Comparison of ENCODE assay signal across 17 mouse cellular contexts in genomic region chr7:143625151-143625550, GRCm38 (mm10). TPM values are rescaled to one million over a fixed set of nuclear protein-coding genes. Genes with fewer than 3 reads are reported as not detected.
DNase-seq lines count a peak whose midpoint lies in the region; ATAC-seq lines count a peak whose summit lies in the region.
"Had no signal": no experiment of that assay in that cellular context is flagged by ENCODE, and none has a peak within 500 bp of the region (broad histone marks: within the 10 kb centered on the region; RNA-seq: fewer than 3 reads in every experiment).

No protein-coding gene starts in this region.

- H3K4me1 ChIP-seq in forebrain, embryonic 16.5 days (replicated peaks; ENCODE audit: control insufficient read depth, insufficient read depth, low read length) = no peaks in the 10 kb centered on the region
- H3K4me1 ChIP-seq: embryonic facial prominence, embryonic 13.5 days; intestine, embryonic 15.5 days; neural tube, embryonic 13.5 days; stomach, embryonic 15.5 days had no signal

- H3K27me3 ChIP-seq in forebrain, embryonic 16.5 days (replicated peaks; ENCODE audit: control insufficient read depth, insufficient read depth, low read length) = no peaks in the 10 kb centered on the region
- H3K27me3 ChIP-seq: embryonic facial prominence, embryonic 13.5 days; intestine, embryonic 15.5 days; neural tube, embryonic 13.5 days; stomach, embryonic 15.5 days had no signal

- H3K4me3 ChIP-seq in forebrain, embryonic 16.5 days (replicated peaks; ENCODE audit: low read length) = no peak overlapping the region
- H3K4me3 ChIP-seq: embryonic facial prominence, embryonic 13.5 days; intestine, embryonic 15.5 days; neural tube, embryonic 13.5 days; stomach, embryonic 15.5 days had no signal

- no peak overlapping the region for H3K4me2 ChIP-seq in forebrain, embryonic 16.5 days (ENCODE audit: low read length)
- H3K4me2 ChIP-seq: embryonic facial prominence, embryonic 13.5 days; intestine, embryonic 15.5 days; neural tube, embryonic 13.5 days; stomach, embryonic 15.5 days had no signal

- DNase-seq in thymus, postnatal 25 days = peak; percentile 5
- no peak for DNase-seq in thymus, postnatal 36 days
- peak; percentile 29 for DNase-seq in NIH3T3 (ENCODE audit: low read depth)
- DNase-seq in gastrocnemius, postnatal 14 days = no peak
- no peak for DNase-seq in kidney, adult 11 months
- DNase-seq: adrenal gland, postnatal 36 days; kidney, postnatal 25 days; layer of hippocampus, adult 9-11 months; lung, adult 18-20 months; lung, postnatal 4 days had no signal

- H3K9ac ChIP-seq in forebrain, embryonic 16.5 days (replicated peaks; ENCODE audit: low read depth, low read length) = no peak overlapping the region
- H3K9ac ChIP-seq: embryonic facial prominence, embryonic 13.5 days; intestine, embryonic 15.5 days; neural tube, embryonic 13.5 days; stomach, embryonic 15.5 days had no signal

- H3K36me3 ChIP-seq in forebrain, embryonic 16.5 days (ENCODE audit: control insufficient read depth, insufficient read depth) = no peaks in the 10 kb centered on the region
- H3K36me3 ChIP-seq: embryonic facial prominence, embryonic 13.5 days; intestine, embryonic 15.5 days; neural tube, embryonic 13.5 days; stomach, embryonic 15.5 days had no signal

- peak; percentile 22 for ATAC-seq in inflammation-experienced regulatory T-cells, adult 6 months
- no peak for ATAC-seq in forebrain, embryonic 16.5 days
- ATAC-seq: intestine, embryonic 15.5 days; midbrain, embryonic 16.5 days had no signal

- WGBS in forebrain, embryonic 16.5 days = 78% methylated on average over 5 of the region's 5 CpGs

- no peaks in the 10 kb centered on the region for H3K9me3 ChIP-seq in forebrain, embryonic 16.5 days (ENCODE audit: control insufficient read depth, low read length)
- H3K9me3 ChIP-seq: embryonic facial prominence, embryonic 13.5 days; intestine, embryonic 15.5 days; neural tube, embryonic 13.5 days; stomach, embryonic 15.5 days had no signal

- H3K27ac ChIP-seq in forebrain, embryonic 16.5 days (ENCODE audit: low read length) = no peak overlapping the region
- H3K27ac ChIP-seq: embryonic facial prominence, embryonic 13.5 days; intestine, embryonic 15.5 days; neural tube, embryonic 13.5 days; stomach, embryonic 15.5 days had no signal

- intact Hi-C loops in gastrocnemius, postnatal 14 days (cut with DNase I; ENCODE audit: low total_unique reads) = no loop called here

RNA-seq across cellular contexts. Expression of gene Tnfrsf26, which starts 3.4 kb away (rescaled TPM):
- 100 to 1,000 TPM in 2 of 3 experiments, 10 to 100 TPM in 1; 73.7 to 122 (median 117) TPM for polyA plus RNA-seq in inflammation-experienced regulatory T-cells, adult 6 months (2017; shearing (Covaris generic))
- under 1 TPM; 0.31 to 0.44 TPM for total RNA-seq in gastrocnemius, postnatal 14 days (2021)
- 0.15 TPM in 1 of 2 replicates, not detected in the other for polyA plus RNA-seq in forebrain, embryonic 16.5 days (2015; fragmentation: Nextera tagmentation; extraction: Ambion mirVana)

RNA-seq across cellular contexts. Expression of gene Tnfrsf22, which starts 24.3 kb away (rescaled TPM):
- 10 to 100 TPM in 2 of 3 experiments, 1 to 10 TPM in 1; 6.9 to 21.9 (median 16.0) TPM for polyA plus RNA-seq in inflammation-experienced regulatory T-cells, adult 6 months (2017; shearing (Covaris generic))
- total RNA-seq in gastrocnemius, postnatal 14 days (2021) = 1 to 10 TPM; 1.5 to 3.0 TPM
- polyA plus RNA-seq in forebrain, embryonic 16.5 days (2015; fragmentation: Nextera tagmentation; extraction: Ambion mirVana) = 3.9 and 4.0 TPM in 2 replicates

RNA-seq across cellular contexts. Expression of gene Cars, which starts 25.3 kb away (rescaled TPM):
- polyA plus RNA-seq in inflammation-experienced regulatory T-cells, adult 6 months (2017; shearing (Covaris generic)) = 10 to 100 TPM; 29.9 to 40.2 (median 31.2) TPM
- total RNA-seq in gastrocnemius, postnatal 14 days (2021) = 10 to 100 TPM; 35.9 to 39.4 TPM
- polyA plus RNA-seq in forebrain, embryonic 16.5 days (2015; fragmentation: Nextera tagmentation; extraction: Ambion mirVana) = 80.5 and 89.3 TPM in 2 replicates

Comparison
In these comparisons a context has a peak if more than half of its experiments do, and no peak if none do; other contexts are left out.
1. DNase-seq: peak in thymus, postnatal 25 days (single experiment) and NIH3T3 (single experiment); none in thymus, postnatal 36 days (0 of 2), gastrocnemius, postnatal 14 days (single experiment) and kidney, adult 11 months (single experiment).
2. RNA of gene Tnfrsf26, which starts 3.4 kb away (polyA plus RNA-seq): 73.7 to 122 TPM in inflammation-experienced regulatory T-cells, adult 6 months; 0.15 TPM in forebrain, embryonic 16.5 days; every median in the first group is over 10 times any median in the second.